Mouse (Mus musculus) layer of hippocampus, adult 11-12 months (tissue): ENCODE data around the gene Nsa2.

Source experiments
- DNase-seq: peaks from one replicate; pipeline ENCODE4 v3.0.0; 2022; ENCODE audit warnings: low spot score

Nsa2 gene

GRCm38 (mm10) chr13:97086316-97086715 is 51.4 kb downstream of the Nsa2 start:
- no peak for DNase-seq

GRCm38 (mm10) chr13:97082432-97082831 is 55.3 kb downstream of the Nsa2 start:
- DNase-seq: no peak

DNA sequence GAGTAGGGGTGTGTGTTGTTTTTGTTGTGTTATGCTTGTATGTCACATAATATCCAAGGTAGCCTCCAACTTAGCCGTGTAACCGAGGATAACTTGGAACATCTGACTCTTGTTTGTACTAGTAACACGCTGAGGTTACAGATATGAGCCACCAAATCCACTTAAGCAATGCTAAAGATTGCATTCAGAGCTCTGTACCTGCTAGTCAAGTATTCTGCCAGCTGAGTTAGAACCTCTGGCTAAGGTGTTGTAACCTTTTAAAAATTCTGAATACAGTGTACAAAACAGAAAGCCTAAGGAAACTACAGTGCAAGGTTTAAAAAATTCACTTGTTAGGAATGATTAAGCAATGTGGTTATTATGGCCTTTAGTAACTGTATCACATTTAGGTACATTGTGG is 57.1 kb downstream of the Nsa2 start:
- no peak for DNase-seq

DNA sequence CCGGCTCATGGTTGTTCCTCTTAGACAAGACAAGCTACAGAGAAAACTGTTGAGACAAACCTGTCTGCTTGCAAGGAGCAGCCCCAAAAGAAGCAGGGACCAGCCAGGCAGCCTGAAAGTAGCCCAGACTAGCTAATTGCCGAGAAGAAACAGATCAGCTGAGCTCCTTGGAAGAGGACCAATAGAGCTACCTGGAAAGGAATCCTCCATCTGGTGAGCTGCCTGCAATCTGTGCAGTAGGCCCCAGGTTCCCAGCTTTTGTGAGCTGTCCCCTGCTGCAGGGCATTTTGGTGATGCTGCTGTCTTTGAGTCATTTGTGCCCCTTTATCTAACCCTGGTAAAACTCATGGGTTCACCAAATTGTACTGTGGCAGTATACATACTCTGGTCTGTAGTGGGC is 57.5 kb downstream of the Nsa2 start:
- DNase-seq: no peak
